Mouse (Mus musculus) limb, embryonic 10.5 days (tissue): ENCODE data around the gene Speer4f2. TPM values are rescaled to one million over a fixed set of nuclear protein-coding genes. Genes with fewer than 3 reads are reported as not detected.
"Not testable (repeated sequence)": the region's sequence is repeated elsewhere in the genome, so short reads cannot be mapped to it uniquely, and the experiment has no call there.

ENCODE experiments used
- DNase-seq: peaks from one replicate; pipeline ENCODE4 v3.0.0-alpha.2; 2017; ENCODE audit warnings: low spot score
- H3K27ac ChIP-seq: fragments of 300-500 bp; sonication (generic); 2 replicates; pipeline ENCODE4 v1.5.1; 2016; ENCODE audit warnings: mild to moderate bottlenecking
- H3K27me3 ChIP-seq: fragments of 300-500 bp; sonication (generic); 2 replicates; pipeline ENCODE4 v1.6.1; 2016; ENCODE audit warnings: low read depth, mild to moderate bottlenecking; ENCODE audit not compliant: poor library complexity, severe bottlenecking
- H3K36me3 ChIP-seq: fragments of 300-500 bp; sonication (generic); 2 replicates; pipeline ENCODE4 v1.6.1; 2016; ENCODE audit warnings: mild to moderate bottlenecking, moderate library complexity
- H3K4me1 ChIP-seq: fragments of 300-500 bp; sonication (generic); 2 replicates; pipeline ENCODE4 v1.6.1; 2016
- H3K4me3 ChIP-seq: fragments of 300-500 bp; sonication (generic); 2 replicates; pipeline ENCODE4 v1.5.1; 2016; ENCODE audit warnings: mild to moderate bottlenecking, moderate library complexity
- H3K9me3 ChIP-seq: fragments of 300-500 bp; sonication (generic); replicated peaks from 2 replicates; pipeline ENCODE4 v1.6.1; 2016; ENCODE audit warnings: mild to moderate bottlenecking
- WGBS: fragments of 180-500 bp; shearing (Covaris S2); methylation state at CpG from one replicate; pipeline ENCODE4 v1.1.7; 2016; 5-methylcytosine and 5-hydroxymethylcytosine counted together
- polyA plus RNA-seq: library from polyadenylated mRNA; unstranded; fragments of >200 nt; fragmentation: Nextera tagmentation; extraction: Ambion mirVana; gene quantifications from 2 replicates; pipeline ENCODE4 v1.2.1, GENCODE M21; 2016

Speer4f2 gene
- not detected in 2 replicates for polyA plus RNA-seq

DNA sequence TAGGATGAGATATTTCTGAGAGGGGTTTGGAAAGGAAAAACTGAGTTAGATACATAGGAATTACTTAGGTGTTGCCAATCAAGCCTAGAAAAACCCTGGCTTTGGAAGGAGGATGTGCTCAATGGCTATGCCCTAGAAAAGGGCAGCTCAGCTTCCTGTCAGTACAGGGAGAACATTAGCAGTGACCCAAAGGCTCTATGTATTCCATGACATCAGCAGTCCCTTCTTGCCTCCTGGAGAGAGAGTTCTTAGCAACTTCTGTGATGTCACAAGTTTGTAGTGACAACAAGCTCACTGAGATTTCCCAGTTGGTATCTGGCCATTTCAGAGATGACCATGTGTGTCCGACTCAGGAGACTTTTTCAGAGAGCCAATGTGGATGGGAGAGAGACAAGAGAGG lies at the start of gene Speer4f2:
Gene Speer4f2 (plus strand): TSS at position 301 of the 400 bp plus-strand sequence.
- not testable (repeated sequence) for H3K4me3 ChIP-seq
- WGBS: 79% methylated on average over 1 of the region's 1 CpGs

DNA sequence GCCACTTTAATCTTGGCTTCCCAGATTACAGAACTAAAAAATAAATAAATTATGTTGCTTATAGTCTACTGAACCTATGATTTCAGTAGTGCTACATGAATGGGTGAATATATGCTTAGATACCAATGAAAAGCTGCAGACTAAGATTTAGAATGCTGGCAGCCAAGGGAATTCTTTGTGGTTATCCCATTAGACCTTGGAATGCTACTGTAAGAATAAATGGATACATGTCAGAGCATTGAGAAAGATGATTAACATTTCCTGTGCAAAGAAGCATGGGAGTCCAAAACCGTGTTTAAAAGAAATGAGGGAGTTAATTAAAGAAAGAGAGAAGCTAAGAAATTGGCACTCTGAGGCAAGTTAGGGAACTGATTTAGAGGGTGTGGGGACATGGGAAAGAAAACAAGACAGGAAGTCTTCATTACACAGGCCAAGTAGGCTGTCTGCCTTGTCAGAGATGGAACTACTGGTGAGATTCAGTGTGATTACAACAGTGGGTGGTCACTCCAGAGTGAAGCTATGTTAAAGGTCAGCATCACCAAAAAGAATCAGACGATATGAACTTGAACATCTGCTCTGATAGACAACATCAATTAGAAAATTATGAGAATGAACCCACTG lies 43.9 kb upstream of the Speer4f2 start:
- H3K36me3 ChIP-seq: no peaks in the 10 kb centered on the region
- no peaks in the 10 kb centered on the region for H3K9me3 ChIP-seq
- no peaks in the 10 kb centered on the region for H3K27me3 ChIP-seq
- H3K4me3 ChIP-seq: no peak overlapping the region
- DNase-seq: no peak
- no peak overlapping the region for H3K27ac ChIP-seq
- H3K4me1 ChIP-seq: no peaks in the 10 kb centered on the region
- 52% methylated on average over 2 of the region's 2 CpGs for WGBS

More for the DNA sequence above, at the start of gene Speer4f2:
- not testable (repeated sequence) for H3K27me3 ChIP-seq, H3K27ac ChIP-seq, DNase-seq, H3K36me3 ChIP-seq, H3K4me1 ChIP-seq, H3K9me3 ChIP-seq

DNA sequence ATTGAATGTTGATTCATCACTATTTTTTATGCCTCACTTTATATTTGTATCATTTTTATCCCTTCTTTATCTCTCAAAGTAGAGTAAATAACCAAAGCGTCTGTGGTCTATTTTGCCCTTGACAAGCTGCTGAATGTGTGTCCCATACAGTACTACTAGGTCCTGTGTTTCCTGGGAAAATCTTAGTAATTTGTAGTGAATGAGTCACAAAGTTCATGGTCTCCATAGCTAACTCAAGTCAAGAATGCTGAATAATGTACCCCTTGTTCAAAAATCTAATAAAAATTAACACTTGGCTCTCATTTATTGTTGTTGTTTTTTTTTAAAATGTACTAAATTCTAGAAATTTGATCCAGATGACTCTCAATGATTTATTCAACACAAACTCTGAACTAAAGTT lies 38.1 kb upstream of the Speer4f2 start:
- DNase-seq: no peak
- no peaks in the 10 kb centered on the region for H3K4me1 ChIP-seq
- no peak overlapping the region for H3K27ac ChIP-seq
- no peak overlapping the region for H3K4me3 ChIP-seq
- no peaks in the 10 kb centered on the region for H3K9me3 ChIP-seq
- no peaks in the 10 kb centered on the region for H3K27me3 ChIP-seq
- WGBS: 93% methylated on average over 1 of the region's 1 CpGs
- no peaks in the 10 kb centered on the region for H3K36me3 ChIP-seq

DNA sequence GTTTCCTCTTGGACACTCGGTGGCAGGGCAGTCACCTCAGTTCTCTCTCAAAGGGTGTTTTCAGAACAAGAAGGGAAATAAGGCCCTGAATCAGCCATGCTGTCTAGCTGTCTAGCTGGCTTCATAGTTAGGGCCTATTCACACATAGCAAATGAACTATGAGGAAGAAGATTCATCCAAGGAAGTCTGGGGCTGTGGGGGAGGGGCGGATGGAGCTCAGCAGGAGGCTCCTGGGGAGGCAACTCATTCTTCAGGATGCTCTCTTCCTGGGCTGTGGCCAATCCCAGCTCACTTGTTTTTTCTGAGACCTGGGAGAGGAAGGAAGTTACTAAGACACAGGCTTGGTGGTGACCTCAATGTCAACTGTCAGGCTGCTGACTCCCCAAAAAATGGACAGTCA lies 27.2 kb upstream of the Speer4f2 start:
- H3K4me3 ChIP-seq, H3K36me3 ChIP-seq, DNase-seq, H3K27ac ChIP-seq, H3K27me3 ChIP-seq, H3K4me1 ChIP-seq, H3K9me3 ChIP-seq: not testable (repeated sequence)
- 70% methylated on average over 2 of the region's 2 CpGs for WGBS

DNA sequence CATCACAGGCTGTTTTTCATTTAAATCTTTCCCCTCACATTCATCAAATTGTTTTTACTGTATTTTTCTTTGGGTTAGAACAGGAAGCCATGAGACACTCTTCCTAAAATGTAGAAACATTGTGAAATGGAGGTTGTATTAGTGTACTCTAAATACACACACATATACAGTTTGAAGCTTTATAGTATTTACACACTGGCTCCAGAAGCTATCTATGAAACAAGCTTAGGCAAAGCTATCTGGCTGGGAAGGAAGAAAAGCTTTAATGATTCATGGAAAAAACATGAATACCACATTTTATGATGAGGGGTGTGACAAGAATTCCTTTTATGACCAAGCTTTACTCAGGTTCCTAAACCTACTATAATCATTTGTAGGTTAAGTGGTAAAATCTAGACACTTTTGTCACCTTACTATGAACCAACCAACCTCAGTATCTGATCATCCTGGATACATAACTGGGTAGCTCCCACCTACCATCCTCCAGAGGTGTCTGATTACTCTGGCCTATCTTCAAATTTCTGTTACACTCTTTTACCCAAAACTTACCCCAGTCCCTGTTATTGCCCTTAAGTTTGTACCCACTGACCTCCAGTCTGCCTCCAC lies 13.5 kb upstream of the Speer4f2 start:
- Histone ChIP-seq H3K4me3 (no peak overlapping the region), H3K27ac (no peak overlapping the region), H3K36me3 (no peaks in the 10 kb centered on the region), H3K9me3 (no peaks in the 10 kb centered on the region), H3K27me3 (no peaks in the 10 kb centered on the region), H3K4me1 (no peaks in the 10 kb centered on the region)
- no peak for DNase-seq

DNA sequence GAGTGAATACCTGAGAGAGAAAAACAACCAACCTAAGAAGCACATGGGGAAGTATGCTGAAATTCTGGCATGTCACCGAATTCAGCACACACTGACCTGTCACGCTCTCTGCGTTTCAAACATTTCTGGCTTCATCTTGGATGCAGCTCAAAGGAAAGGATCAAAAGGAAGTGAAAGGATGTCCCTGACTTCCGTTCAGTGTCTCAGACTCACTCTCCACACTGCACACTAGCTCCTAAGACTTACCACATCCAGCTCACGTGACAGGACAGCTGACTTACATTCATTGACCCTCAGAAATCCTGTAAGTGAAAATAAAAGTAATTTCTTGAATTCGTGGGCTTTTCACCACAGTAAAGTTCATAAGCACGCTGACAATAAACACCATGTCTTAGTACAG lies 16.9 kb downstream of the Speer4f2 start:
- Histone ChIP-seq H3K27ac (no peak overlapping the region), H3K4me3 (no peak overlapping the region), H3K27me3 (no peaks in the 10 kb centered on the region), H3K4me1 (no peaks in the 10 kb centered on the region), H3K36me3 (no peaks in the 10 kb centered on the region), H3K9me3 (no peaks in the 10 kb centered on the region)
- 77% methylated on average over 7 of the region's 7 CpGs for WGBS
- no peak for DNase-seq

DNA sequence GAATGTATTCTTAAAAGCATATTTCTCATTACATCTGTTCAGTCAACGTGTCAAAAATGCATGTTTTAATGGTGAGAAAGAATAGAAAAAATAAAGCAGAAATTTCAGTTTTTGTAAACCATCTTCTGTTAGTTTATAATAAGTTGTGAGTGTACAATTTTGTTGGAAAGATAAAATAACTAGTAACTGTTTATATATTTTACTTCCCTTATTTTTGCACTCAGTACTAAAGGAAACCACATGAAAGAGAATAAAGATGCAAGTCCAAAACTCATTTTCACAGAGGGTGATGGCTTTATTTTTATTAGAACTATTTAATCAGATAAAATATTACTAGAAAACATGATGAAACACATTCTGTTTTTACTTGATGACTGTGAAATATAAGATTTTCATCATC lies 18.2 kb downstream of the Speer4f2 start:
- Histone ChIP-seq H3K4me3 (no peak overlapping the region), H3K4me1 (no peaks in the 10 kb centered on the region), H3K27me3 (no peaks in the 10 kb centered on the region), H3K9me3 (no peaks in the 10 kb centered on the region), H3K36me3 (no peaks in the 10 kb centered on the region), H3K27ac (no peak overlapping the region)
- 83% methylated on average over 1 of the region's 1 CpGs for WGBS
- DNase-seq: no peak

DNA sequence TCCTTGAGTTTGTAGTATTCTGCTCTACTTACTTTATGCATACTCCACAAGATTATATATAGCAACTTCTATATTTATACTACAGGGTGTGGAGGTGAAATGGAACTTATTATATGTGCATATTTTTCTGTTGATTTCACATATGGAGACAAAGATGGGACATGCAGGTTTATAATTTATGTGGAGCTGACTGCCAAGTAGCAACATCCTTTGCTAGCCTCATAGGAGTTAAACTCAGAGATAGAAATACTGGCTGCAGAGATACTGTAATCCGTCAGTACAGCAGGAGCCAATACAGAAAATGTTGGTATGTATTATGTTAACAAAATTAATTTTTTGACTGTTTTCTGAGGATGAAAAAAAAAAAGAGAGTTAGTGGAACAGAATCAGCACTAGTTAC lies 27.6 kb downstream of the Speer4f2 start:
- H3K4me3 ChIP-seq: no peak overlapping the region
- 84% methylated on average over 1 of the region's 1 CpGs for WGBS
- no peak for DNase-seq
- H3K36me3 ChIP-seq: no peaks in the 10 kb centered on the region
- H3K9me3 ChIP-seq: no peaks in the 10 kb centered on the region
- no peaks in the 10 kb centered on the region for H3K27me3 ChIP-seq
- no peaks in the 10 kb centered on the region for H3K4me1 ChIP-seq
- H3K27ac ChIP-seq: no peak overlapping the region

DNA sequence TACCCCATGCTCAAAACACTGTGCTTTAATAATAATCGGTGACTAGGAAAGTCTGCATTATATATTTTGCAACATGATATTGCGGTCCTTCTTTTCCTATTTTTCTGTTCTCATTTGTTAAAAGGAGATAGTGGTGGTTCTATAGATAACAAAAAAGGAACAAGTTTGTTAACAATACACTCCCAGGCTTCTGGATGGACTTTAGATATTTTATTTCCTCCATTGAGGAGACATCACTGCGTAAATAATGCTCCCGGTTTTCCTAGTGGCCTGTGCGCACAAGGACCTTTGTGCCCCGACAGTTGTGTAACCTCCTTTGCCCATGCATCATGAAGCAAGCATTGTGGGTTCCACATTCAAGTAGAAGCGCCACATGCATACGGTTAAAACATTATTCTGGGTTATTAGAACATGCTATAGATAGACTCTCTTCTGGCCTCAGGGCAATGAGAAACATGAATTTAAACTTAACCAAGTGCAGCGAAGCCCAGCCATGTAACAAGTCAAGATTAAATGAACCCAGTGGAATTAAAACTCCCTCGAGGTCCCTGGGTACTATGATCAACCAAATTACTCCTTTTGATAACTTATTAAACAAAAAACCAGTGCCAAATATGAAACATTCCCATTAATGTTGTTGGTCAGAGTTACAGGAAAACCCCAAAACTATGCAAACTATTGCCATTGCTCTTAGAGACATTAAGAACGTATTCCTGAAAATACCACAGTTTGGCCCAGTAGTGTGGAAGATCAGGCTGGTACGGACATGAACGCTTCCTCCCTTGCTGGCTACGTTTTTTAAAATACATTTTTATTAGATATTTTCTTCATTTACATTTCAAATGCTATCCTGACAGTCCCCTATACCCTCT lies 28.5 kb downstream of the Speer4f2 start:
- no peaks in the 10 kb centered on the region for H3K36me3 ChIP-seq
- no peaks in the 10 kb centered on the region for H3K4me1 ChIP-seq
- no peak overlapping the region for H3K4me3 ChIP-seq
- H3K9me3 ChIP-seq: no peaks in the 10 kb centered on the region
- no peak overlapping the region for H3K27ac ChIP-seq
- H3K27me3 ChIP-seq: no peaks in the 10 kb centered on the region
- WGBS: 94% methylated on average over 14 of the region's 14 CpGs
- DNase-seq: no peak

DNA sequence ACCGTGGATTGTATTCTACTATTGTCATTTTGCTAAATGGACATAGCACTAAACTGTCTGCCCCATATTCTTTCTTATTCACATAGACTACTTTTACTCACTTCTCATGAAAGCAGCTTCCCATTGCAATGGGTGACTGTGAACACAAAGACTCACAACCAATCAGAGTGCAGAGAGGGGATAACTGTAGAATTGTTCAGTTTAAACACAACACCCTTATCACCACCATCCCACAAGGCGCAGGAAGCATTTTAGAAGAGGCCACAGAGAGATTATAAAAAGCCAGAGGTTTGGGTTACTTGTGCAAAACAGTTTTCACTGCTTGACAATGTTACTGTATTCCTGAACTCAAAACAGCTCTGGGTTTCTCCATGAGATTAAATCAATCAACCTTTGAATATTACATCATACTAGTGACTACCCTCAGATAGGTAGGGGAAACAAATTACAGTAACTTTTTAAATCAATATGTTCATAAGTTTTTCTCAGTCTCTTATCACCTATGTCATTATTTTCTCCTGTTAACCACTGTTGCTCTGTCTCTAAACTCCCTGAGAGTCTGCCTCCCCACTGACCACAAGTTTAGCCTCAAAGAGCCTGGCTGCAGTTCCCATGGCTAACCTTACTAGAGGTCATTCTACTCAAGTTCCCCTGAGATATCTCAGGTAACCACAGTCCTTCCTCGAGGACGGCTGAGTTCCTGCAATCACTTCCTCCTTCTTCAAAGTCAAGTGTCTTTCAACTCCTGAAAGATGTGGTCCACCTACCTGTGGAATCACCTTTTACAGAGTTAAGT lies 29.5 kb downstream of the Speer4f2 start:
- Histone ChIP-seq H3K4me1 (no peaks in the 10 kb centered on the region), H3K4me3 (no peak overlapping the region), H3K9me3 (no peaks in the 10 kb centered on the region), H3K27me3 (no peaks in the 10 kb centered on the region), H3K27ac (no peak overlapping the region), H3K36me3 (no peaks in the 10 kb centered on the region)
- 91% methylated on average over 4 of the region's 4 CpGs for WGBS
- DNase-seq: no peak

DNA sequence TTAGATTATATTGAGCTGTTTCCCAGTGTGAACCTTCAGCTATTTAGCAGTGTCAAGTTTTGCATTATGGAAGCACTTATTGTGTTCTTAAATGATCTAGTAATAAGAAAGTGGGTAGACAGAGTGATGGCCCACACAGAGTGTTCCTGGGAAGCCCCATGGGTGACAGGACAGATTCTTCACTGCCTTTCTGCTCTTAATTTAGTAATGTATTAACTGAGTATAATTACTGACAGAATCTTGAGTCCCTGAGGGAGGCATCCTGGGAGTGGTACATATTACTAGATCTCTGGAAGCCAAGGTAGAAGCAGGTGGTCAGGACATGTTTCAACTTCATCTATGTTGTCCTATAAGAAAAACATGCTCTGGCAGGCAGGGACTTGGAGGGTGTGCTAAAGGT lies 30.6 kb downstream of the Speer4f2 start:
- H3K27me3 ChIP-seq: no peaks in the 10 kb centered on the region
- H3K27ac ChIP-seq: no peak overlapping the region
- H3K36me3 ChIP-seq: no peaks in the 10 kb centered on the region

DNA sequence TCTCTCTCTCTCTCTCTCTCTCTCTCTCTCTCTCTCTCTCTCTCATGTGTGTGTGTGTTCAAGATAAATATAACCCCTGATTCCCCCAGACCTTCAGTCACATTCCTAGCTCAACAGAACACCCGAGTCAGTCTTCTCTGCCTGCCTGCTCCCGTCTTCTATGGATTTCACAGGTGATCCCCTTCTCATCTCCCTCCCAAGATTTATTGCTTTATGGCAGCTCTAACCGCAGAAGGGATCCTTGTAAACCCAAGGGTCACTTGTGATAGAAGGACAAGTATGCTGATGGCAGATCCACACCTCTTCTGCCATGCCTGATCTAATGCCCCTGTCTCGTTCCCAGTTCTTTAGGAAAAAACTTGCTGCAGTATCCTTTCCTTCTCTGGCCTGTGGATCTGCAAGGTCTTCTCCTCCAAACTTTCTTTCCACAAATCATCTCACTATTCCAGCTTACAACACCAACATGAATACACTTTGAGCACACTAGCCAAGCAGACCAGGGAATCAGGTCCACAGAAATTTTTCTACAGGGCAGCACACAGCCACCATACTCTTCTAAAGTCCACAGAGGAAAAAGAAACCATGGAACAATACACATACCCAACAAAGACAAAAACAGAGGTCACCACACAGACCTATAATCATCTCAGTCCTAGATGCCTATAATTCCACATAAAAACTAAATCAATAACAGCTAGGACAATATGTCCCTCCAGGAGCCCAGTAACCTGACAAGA lies 36.1 kb downstream of the Speer4f2 start:
- no peak overlapping the region for H3K27ac ChIP-seq
- no peaks in the 10 kb centered on the region for H3K9me3 ChIP-seq
- no peaks in the 10 kb centered on the region for H3K36me3 ChIP-seq
- 21% methylated on average over 4 of the region's 4 CpGs for WGBS
- H3K27me3 ChIP-seq: no peaks in the 10 kb centered on the region
- H3K4me3 ChIP-seq: no peak overlapping the region
- DNase-seq: no peak
- no peaks in the 10 kb centered on the region for H3K4me1 ChIP-seq

More for the DNA sequence above, 30.6 kb downstream of the Speer4f2 start:
- H3K9me3 ChIP-seq: no peaks in the 10 kb centered on the region
- no peaks in the 10 kb centered on the region for H3K4me1 ChIP-seq
- no peak overlapping the region for H3K4me3 ChIP-seq
- no peak for DNase-seq
